Mouse (Mus musculus): Measurements from ENCODE around the gene Fbxw10. TPM values are rescaled to one million over a fixed set of nuclear protein-coding genes. Genes with fewer than 3 reads are reported as not detected.

The Fbxw10 gene
- polyA plus RNA-seq, 1 experiment from 2014 or later: 0.41 TPM

GRCm38 (mm10) chr11:62820661-62821437 lies 26.0 kb upstream of the Fbxw10 start:
- Histone ChIP-seq H3K27ac (peak overlapping the region; percentile 84), H3K4me3 (peak overlapping the region; percentile 50)
- 19% methylated on average over 16 of the region's 16 CpGs for whole genome bisulfite sequencing

GRCm38 (mm10) chr11:62821893-62822292 lies 25.0 kb upstream of the Fbxw10 start:
- Histone ChIP-seq H3K4me3 (peak overlapping the region; percentile 16; the same call in 1 of the 2 replicates), H3K4me1 (replicated peaks) (peaks cover 24% of the 10 kb centered on the region), H3K9me3 (no peaks in the 10 kb centered on the region), H3K27me3 (ENCODE audit: insufficient read depth, poor library complexity, severe bottlenecking) (0 out of 2 replicates have a peak, but pooled peaks cover 4% of the 10 kb centered on the region), H3K36me3 (no peaks in the 10 kb centered on the region), H3K27ac (peak overlapping the region; percentile 23; the same call in 1 of the 2 replicates)
- 74% methylated on average over 5 of the region's 5 CpGs for WGBS
- no peak for DNase-seq (ENCODE audit: low spot score)

More at GRCm38 (mm10) chr11:62820661-62821437, 26.0 kb upstream of the Fbxw10 start:
- H3K27me3 ChIP-seq (ENCODE audit: insufficient read depth, poor library complexity, severe bottlenecking): 0 out of 2 replicates have a peak, but pooled peaks cover 4% of the 10 kb centered on the region
- no peaks in the 10 kb centered on the region for H3K9me3 ChIP-seq
- peaks cover 24% of the 10 kb centered on the region for H3K4me1 ChIP-seq (replicated peaks)
- DNase-seq (ENCODE audit: low spot score): peak; percentile 38
- H3K36me3 ChIP-seq: no peaks in the 10 kb centered on the region

GRCm38 (mm10) chr11:62824211-62824610 lies 22.7 kb upstream of the Fbxw10 start:
- WGBS: 72% methylated on average over 7 of the region's 7 CpGs
- Histone ChIP-seq H3K36me3 (no peaks in the 10 kb centered on the region), H3K9me3 (no peaks in the 10 kb centered on the region), H3K27ac (no peak overlapping the region), H3K27me3 (ENCODE audit: insufficient read depth, poor library complexity, severe bottlenecking) (0 out of 2 replicates have a peak, but pooled peaks cover 4% of the 10 kb centered on the region), H3K4me3 (no peak overlapping the region), H3K4me1 (replicated peaks) (peaks cover 24% of the 10 kb centered on the region)
- no peak for DNase-seq (ENCODE audit: low spot score)

GRCm38 (mm10) chr11:62825222-62826105 lies 21.4 kb upstream of the Fbxw10 start:
- no peak for DNase-seq (ENCODE audit: low spot score)
- Histone ChIP-seq H3K4me3 (no peak overlapping the region), H3K9me3 (no peaks in the 10 kb centered on the region), H3K4me1 (replicated peaks) (peaks cover 12% of the 10 kb centered on the region), H3K27me3 (ENCODE audit: insufficient read depth, poor library complexity, severe bottlenecking) (0 out of 2 replicates have a peak, but pooled peaks cover 4% of the 10 kb centered on the region), H3K36me3 (no peaks in the 10 kb centered on the region), H3K27ac (no peak overlapping the region)
- 83% methylated on average over 9 of the region's 9 CpGs for WGBS

GRCm38 (mm10) chr11:62826106-62826733 lies 20.6 kb upstream of the Fbxw10 start:
- 80% methylated on average over 6 of the region's 6 CpGs for WGBS
- Histone ChIP-seq H3K27ac (no peak overlapping the region), H3K4me1 (replicated peaks) (peaks cover 5% of the 10 kb centered on the region; the same call in 1 of the 2 replicates), H3K9me3 (no peaks in the 10 kb centered on the region), H3K36me3 (no peaks in the 10 kb centered on the region), H3K27me3 (ENCODE audit: insufficient read depth, poor library complexity, severe bottlenecking) (no peaks in the 10 kb centered on the region), H3K4me3 (no peak overlapping the region)
- no peak for DNase-seq (ENCODE audit: low spot score)

- Histone ChIP-seq H3K9me3 (no peaks in the 10 kb centered on the region), H3K36me3 (no peaks in the 10 kb centered on the region), H3K4me1 (replicated peaks) (no peaks in the 10 kb centered on the region), H3K27me3 (ENCODE audit: insufficient read depth, poor library complexity, severe bottlenecking) (no peaks in the 10 kb centered on the region), H3K27ac (no peak overlapping the region), H3K4me3 (no peak overlapping the region)
- WGBS: 86% methylated on average over 4 of the region's 4 CpGs
- DNase-seq (ENCODE audit: low spot score): no peak
Observed at GRCm38 (mm10) chr11:62827135-62827534, 19.7 kb upstream of the Fbxw10 start.

- H3K4me3 ChIP-seq: no peak overlapping the region
Observed at GRCm38 (mm10) chr11:62827911-62828310, 19.0 kb upstream of the Fbxw10 start.

GRCm38 (mm10) chr11:62830387-62830786 lies 16.5 kb upstream of the Fbxw10 start:
- Histone ChIP-seq H3K27ac (no peak overlapping the region), H3K27me3 (ENCODE audit: insufficient read depth, poor library complexity, severe bottlenecking) (no peaks in the 10 kb centered on the region), H3K36me3 (no peaks in the 10 kb centered on the region), H3K9me3 (no peaks in the 10 kb centered on the region), H3K4me3 (no peak overlapping the region), H3K4me1 (replicated peaks) (no peaks in the 10 kb centered on the region)
- DNase-seq (ENCODE audit: low spot score): no peak
- WGBS: 83% methylated on average over 2 of the region's 2 CpGs

More at GRCm38 (mm10) chr11:62827911-62828310, 19.0 kb upstream of the Fbxw10 start:
- Histone ChIP-seq H3K9me3 (no peaks in the 10 kb centered on the region), H3K27me3 (ENCODE audit: insufficient read depth, poor library complexity, severe bottlenecking) (no peaks in the 10 kb centered on the region), H3K36me3 (no peaks in the 10 kb centered on the region), H3K27ac (no peak overlapping the region), H3K4me1 (replicated peaks) (no peaks in the 10 kb centered on the region)
- DNase-seq (ENCODE audit: low spot score): no peak
- 82% methylated on average over 3 of the region's 3 CpGs for WGBS

GRCm38 (mm10) chr11:62831906-62832305 lies 15.0 kb upstream of the Fbxw10 start:
- Histone ChIP-seq H3K9me3 (no peaks in the 10 kb centered on the region), H3K4me1 (replicated peaks) (no peaks in the 10 kb centered on the region), H3K4me3 (no peak overlapping the region), H3K27me3 (ENCODE audit: insufficient read depth, poor library complexity, severe bottlenecking) (no peaks in the 10 kb centered on the region), H3K27ac (no peak overlapping the region), H3K36me3 (0 out of 2 replicates have a peak, but pooled peaks cover 4% of the 10 kb centered on the region)
- DNase-seq (ENCODE audit: low spot score): no peak

- H3K27me3 ChIP-seq (ENCODE audit: insufficient read depth, poor library complexity, severe bottlenecking): no peaks in the 10 kb centered on the region
- peaks cover 7% of the 10 kb centered on the region for H3K36me3 ChIP-seq
- H3K4me1 ChIP-seq (replicated peaks): peaks cover 22% of the 10 kb centered on the region
- DNase-seq (ENCODE audit: low spot score): no peak
- WGBS: 89% methylated on average over 5 of the region's 5 CpGs
- no peaks in the 10 kb centered on the region for H3K9me3 ChIP-seq
- H3K4me3 ChIP-seq: no peak overlapping the region
- no peak overlapping the region for H3K27ac ChIP-seq
Observed at GRCm38 (mm10) chr11:62844562-62844961, 2.3 kb upstream of the Fbxw10 start.

GRCm38 (mm10) chr11:62845730-62846129 lies 1.1 kb upstream of the Fbxw10 start:
- no peaks in the 10 kb centered on the region for H3K27me3 ChIP-seq (ENCODE audit: insufficient read depth, poor library complexity, severe bottlenecking)
- WGBS: 77% methylated on average over 3 of the region's 3 CpGs
- H3K9me3 ChIP-seq: no peaks in the 10 kb centered on the region
- H3K4me1 ChIP-seq (replicated peaks): peaks cover 22% of the 10 kb centered on the region
- H3K4me3 ChIP-seq: no peak overlapping the region
- 0 out of 2 replicates have a peak, but pooled peaks cover 1% of the 10 kb centered on the region for H3K36me3 ChIP-seq
- H3K27ac ChIP-seq: no peak overlapping the region
- no peak for DNase-seq (ENCODE audit: low spot score)

GRCm38 (mm10) chr11:62847655-62848191 lies 854 bp downstream of the Fbxw10 start:
- Histone ChIP-seq H3K9me3 (no peaks in the 10 kb centered on the region), H3K4me3 (peak overlapping the region; percentile 40; the same call in 1 of the 2 replicates), H3K27ac (0 out of 2 replicates have a peak overlapping the region, but pooled peaks have one; percentile 50), H3K4me1 (replicated peaks) (peaks cover 22% of the 10 kb centered on the region), H3K36me3 (no peaks in the 10 kb centered on the region), H3K27me3 (ENCODE audit: insufficient read depth, poor library complexity, severe bottlenecking) (peaks cover 5% of the 10 kb centered on the region; the same call in 1 of the 2 replicates)
- 53% methylated on average over 4 of the region's 4 CpGs for WGBS
- DNase-seq (ENCODE audit: low spot score): peak; percentile 3

Data from hindbrain, embryonic 10.5 days (tissue).